Mouse (Mus musculus) cerebellum, adult (tissue): ENCODE results near the gene Lrfn1.
A peak's percentile ranks its signal among the peaks of the same experiment; 100 is the strongest.

Experiments
- ATAC-seq: cut with Nextera tagmentation; 2 replicates; pipeline ENCODE4 v1.9.2; 2017; ENCODE audit warnings: mild to moderate bottlenecking, moderate library complexity, mixed read lengths; ENCODE audit not compliant: insufficient number of reproducible peaks, low FRiP score, low TSS enrichment

The Lrfn1 gene

DNA sequence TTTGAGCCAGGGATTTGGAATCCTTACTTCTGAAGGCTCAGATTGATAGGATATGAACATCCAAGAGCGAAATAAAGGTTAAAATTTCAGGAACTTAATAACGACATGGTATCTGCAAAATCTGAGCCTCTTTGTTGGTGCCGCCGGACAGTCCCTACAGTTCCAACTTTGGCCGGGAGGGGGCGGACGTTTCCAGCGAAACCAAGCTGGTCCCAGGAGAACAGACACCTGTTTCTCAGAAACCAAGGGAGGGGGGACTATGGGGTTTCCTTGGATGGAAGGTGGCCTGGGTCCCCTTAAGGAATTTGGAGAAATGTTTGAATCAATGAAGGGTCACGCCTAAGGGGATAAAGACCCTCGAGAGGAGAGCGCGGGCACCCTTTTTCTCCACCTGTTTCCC is 5.3 kb upstream of the Lrfn1 start:
- no peak for ATAC-seq

- ATAC-seq, result no peak
Observed at GRCm38 (mm10) chr7:28447101-28447830, 4.5 kb upstream of the Lrfn1 start.

GRCm38 (mm10) chr7:28447865-28448820 is 3.6 kb upstream of the Lrfn1 start:
- no peak for ATAC-seq

- ATAC-seq, result no peak
Observed at GRCm38 (mm10) chr7:28452361-28453005, 703 bp downstream of the Lrfn1 start.

DNA sequence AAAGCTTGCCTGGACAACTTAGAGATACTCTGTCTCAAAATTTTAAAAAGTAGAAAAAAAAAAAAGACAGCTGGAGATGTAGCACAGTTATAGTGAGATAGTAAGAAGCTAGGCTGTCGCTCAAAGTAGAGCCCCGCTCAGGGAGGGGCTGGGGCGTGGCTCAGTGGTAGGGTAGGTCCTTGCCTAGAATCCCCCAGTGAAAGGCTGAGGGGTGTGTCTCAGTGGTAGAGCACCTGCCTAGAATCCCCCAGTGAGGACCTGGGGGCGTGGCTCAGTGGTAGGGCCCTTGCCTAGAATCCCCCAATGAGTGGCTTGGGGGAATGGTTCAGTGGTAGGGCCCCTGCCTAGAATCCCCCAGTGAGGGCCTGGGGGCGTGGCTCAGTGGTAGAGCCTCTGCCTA is 8.6 kb downstream of the Lrfn1 start:
- ATAC-seq, result no peak

DNA sequence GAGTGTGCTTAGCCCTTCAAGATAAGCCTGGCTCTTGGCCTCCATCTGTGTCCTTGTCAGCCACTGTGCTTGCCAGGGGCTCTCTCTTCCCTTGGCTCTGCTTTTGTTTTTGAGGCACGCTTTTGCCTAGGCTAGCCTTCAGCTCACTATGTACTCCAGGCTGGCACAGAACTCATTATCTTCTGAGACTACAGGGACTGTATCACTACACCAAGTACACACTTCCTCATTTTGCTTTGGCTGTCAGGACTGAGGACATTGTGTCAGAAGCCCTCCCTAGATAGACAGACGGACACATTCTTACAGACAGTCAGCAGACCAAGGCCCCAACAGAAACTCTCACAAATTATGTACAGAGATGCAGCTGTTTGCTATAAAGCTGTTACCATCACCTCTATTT is 11.0 kb downstream of the Lrfn1 start:
- ATAC-seq, result no peak

GRCm38 (mm10) chr7:28464416-28465212 is 12.8 kb downstream of the Lrfn1 start:
- ATAC-seq, result peak; percentile 93

DNA sequence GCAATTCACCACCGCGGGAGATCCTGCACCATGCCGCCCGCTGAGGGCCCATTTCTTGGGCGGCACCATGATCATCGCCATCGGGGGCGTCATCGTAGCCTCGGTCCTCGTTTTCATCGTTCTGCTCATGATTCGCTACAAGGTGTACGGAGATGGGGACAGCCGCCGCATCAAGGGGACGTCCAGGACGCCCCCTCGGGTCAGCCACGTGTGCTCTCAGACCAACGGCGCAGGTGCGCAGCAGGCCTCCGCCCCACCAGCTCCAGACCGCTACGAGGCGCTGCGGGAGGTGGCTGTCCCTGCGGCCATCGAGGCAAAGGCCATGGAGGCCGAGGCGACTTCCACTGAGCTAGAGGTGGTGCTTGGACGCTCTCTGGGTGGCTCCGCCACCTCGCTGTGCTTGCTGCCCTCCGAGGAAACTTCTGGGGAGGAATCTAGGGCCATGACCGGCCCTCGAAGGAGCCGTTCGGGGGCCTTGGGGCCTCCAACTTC is 15.0 kb downstream of the Lrfn1 start:
- ATAC-seq, result no peak

DNA sequence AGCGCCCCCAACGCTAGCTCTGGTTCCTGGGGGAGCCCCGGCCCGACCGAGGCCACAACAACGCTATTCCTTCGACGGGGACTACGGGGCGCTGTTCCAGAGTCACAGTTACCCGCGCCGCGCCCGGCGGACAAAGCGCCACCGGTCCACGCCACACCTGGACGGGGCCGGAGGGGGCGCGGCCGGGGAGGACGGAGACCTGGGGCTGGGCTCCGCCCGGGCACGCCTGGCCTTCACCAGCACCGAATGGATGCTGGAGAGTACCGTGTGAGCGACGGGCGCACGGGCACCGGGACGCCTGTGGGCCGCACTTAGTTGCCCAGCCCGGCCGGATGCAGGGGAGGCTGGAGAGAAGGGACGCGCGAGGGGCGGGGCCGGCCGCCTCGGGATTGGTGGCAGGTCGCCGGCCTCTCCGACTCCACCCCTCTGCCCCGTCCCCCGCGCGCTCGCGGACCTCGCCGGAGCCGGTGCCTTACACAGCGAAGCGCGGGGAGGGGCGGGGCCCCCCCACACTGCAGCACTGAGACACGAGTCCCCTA is 15.5 kb downstream of the Lrfn1 start:
- ATAC-seq, result no peak

DNA sequence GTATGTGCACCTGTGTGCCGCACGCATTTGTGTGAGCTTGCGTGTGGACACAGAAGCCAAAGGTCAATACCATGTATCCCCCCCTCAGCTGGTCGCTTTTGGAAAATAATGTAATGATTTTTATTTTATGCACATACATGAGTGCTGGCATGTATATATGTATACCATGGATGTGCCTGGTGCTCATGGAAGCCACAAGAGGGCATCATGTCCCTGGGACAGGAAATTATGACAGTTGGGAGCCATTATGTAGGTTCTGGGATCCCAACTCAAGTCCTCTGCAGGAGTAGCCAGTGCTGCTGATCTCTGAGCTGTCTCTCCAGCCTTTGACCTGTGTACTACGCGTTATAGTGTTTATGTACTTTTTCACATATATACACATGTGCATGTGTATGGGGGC is 24.4 kb downstream of the Lrfn1 start:
- ATAC-seq, result no peak

- no peak for ATAC-seq
Observed at GRCm38 (mm10) chr7:28477363-28477762, 25.6 kb downstream of the Lrfn1 start.

GRCm38 (mm10) chr7:28478854-28479253 is 27.1 kb downstream of the Lrfn1 start:
- no peak for ATAC-seq

DNA sequence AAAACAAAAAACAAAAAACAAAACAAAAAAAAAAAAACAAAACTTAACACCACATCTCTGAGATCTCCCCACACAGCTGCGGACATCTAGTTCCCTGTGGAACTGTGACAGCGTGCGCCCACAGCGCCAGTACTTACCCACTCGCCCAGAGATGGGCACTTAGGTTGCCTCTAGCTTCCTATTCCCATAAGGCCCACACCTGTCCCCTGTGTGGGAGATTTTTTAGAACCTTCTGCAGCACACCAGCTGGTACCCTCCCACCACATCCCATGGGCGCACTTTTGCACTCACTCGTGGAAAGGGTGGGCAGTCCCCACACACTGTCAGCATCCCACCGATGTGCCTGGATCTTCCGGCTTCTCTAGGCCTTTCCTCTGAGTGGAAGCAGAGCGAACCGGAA is 31.1 kb downstream of the Lrfn1 start:
- ATAC-seq, result no peak

GRCm38 (mm10) chr7:28484192-28484591 is 32.4 kb downstream of the Lrfn1 start:
- no peak for ATAC-seq

DNA sequence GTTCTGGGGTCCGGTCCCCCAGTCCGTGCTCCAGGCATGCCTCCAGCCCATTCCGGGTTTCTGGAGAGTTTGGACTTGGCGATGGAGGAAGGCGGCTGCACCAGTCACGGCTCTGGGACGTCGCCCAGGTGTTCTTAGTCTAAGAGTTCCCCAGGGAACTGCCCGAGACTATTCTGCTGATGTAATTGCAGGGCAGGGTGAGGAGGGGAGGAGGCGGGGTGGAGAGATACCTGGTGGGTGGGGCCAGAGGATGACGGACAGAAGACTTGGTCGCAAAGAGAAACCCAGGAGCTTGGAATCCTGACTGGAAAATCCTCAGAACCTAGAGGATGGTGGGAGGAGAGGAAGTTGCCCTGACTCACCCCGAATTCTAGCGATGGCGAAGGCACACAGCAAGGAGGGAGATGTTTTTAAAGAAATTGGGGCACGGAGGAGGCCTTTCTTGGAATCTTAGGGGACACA is 36.3 kb downstream of the Lrfn1 start:
- no peak for ATAC-seq

- peak; percentile 81 for ATAC-seq
Observed at GRCm38 (mm10) chr7:28490410-28490809, 38.6 kb downstream of the Lrfn1 start.

DNA sequence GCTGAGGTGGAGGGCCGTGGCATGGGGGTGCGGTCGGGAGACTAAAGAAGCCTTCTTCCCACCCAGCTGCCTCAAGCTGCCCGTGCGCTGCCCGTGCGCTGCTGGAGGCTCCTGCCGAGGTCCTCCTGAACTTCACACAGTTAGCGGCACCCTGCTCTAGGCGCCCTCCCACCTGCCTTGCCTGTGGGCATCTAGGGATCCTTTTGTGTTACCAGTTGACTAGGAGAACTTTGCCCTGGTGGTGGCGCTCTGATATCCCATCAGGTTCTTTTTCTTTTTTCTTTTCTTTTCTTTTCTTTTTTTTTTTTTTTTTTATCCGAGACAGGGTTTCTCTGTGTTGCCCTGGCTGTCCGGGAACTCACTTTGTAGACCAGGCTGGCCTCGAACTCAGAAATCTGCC is 39.1 kb downstream of the Lrfn1 start:
- ATAC-seq, result no peak; the same call in 1 of the 2 replicates

- no peak for ATAC-seq
Observed at GRCm38 (mm10) chr7:28492310-28492709, 40.5 kb downstream of the Lrfn1 start.

DNA sequence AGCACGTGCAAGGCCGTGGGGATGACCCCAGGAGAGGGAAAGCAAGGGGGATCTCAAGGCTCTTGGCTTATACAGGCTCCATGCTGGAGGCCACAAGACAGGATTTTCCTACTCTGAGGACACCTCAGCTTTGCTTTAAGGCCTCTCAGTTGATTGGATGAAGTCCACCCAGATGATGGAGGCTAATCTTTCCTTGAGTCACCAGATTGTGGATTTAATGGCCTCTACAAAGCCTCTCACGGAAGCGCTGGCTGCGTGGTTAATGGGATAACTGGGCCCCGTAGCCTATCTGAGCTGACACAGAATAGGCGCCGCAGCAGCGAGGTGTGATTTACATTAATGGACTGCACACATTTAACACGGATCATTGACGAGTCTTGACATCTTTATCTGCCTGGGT is 43.6 kb downstream of the Lrfn1 start:
- ATAC-seq, result no peak

- no peak for ATAC-seq
Observed at GRCm38 (mm10) chr7:28505585-28505984, 53.8 kb downstream of the Lrfn1 start.
